Mouse (Mus musculus) liver, postnatal 0 days (tissue): ENCODE results near the gene Notch4.

Experiments
- CTCF ChIP-seq: sonication (generic); IDR thresholded peaks from 2 replicates; pipeline ENCODE4 v1.5.1; 2016; ENCODE audit warnings: antibody characterized with exemption, low read depth
- EP300 ChIP-seq: IDR thresholded peaks from 2 replicates; pipeline ENCODE4 v1.6.1; 2016; ENCODE audit warnings: antibody characterized with exemption, low read depth, mild to moderate bottlenecking

- TF ChIP-seq EP300 (no peak), CTCF (no peak)
Measured at GRCm38 (mm10) chr17:34587814-34588213, 23.7 kb downstream of the Notch4 start.
